Mouse (Mus musculus) layer of hippocampus, adult 2 months (tissue): ENCODE measurements at regions not wholly inside any gene's neighbourhood (a gene's known extent, or its start where the extent isn't known, plus 50 kb on each side); places are given as distances from the start of the nearest gene placed in this dataset.

Experiments
- DNase-seq, 2 experiments: peaks; one replicate each; pipeline ENCODE4 v3.0.0; 2022; ENCODE audit warnings: low spot score in 2 of 2
- H3K27ac ChIP-seq: fragments of 200-600 bp; 2 replicates; pipeline ENCODE4 v1.8.1; 2022
- H3K4me3 ChIP-seq: fragments of 200-600 bp; 2 replicates; pipeline ENCODE4 v1.8.1; 2022; ENCODE audit warnings: mild to moderate bottlenecking
- CTCF ChIP-seq: fragments of 200-600 bp; conservative IDR thresholded peaks from 2 replicates; pipeline ENCODE4 v1.8.1; 2022; ENCODE audit warnings: antibody characterized with exemption, mild to moderate bottlenecking, moderate library complexity

- no peak overlapping the region for H3K4me3 ChIP-seq
- H3K27ac ChIP-seq = no peak overlapping the region
- peak; percentile 69 for TF ChIP-seq CTCF
- DNase-seq = no peak
Measured at GRCm38 (mm10) chr6:33117877-33118276, 57.8 kb upstream of the Chchd3 start.

GRCm38 (mm10) chr6:33120581-33120980 is 60.5 kb upstream of the Chchd3 start:
- Histone ChIP-seq H3K27ac (no peak overlapping the region), H3K4me3 (no peak overlapping the region)
- DNase-seq = no peak
- no peak for TF ChIP-seq CTCF

GRCm38 (mm10) chr6:33126574-33126973 is 66.5 kb upstream of the Chchd3 start:
- H3K4me3 ChIP-seq = no peak overlapping the region
- peak in 1 of 2 experiments; percentile 40 for DNase-seq
- no peak overlapping the region for H3K27ac ChIP-seq
- TF ChIP-seq CTCF = peak; percentile 87

- Histone ChIP-seq H3K27ac (no peak overlapping the region), H3K4me3 (no peak overlapping the region)
- no peak for DNase-seq
- TF ChIP-seq CTCF = no peak
Measured at GRCm38 (mm10) chr6:33136906-33137305, 76.8 kb upstream of the Chchd3 start.

GRCm38 (mm10) chr6:33137823-33138222 is 77.8 kb upstream of the Chchd3 start:
- H3K27ac ChIP-seq = no peak overlapping the region
- no peak for TF ChIP-seq CTCF

GRCm38 (mm10) chr6:33166479-33166878 is 82.4 kb upstream of the Exoc4 start:
- H3K4me3 ChIP-seq = no peak overlapping the region
- no peak for TF ChIP-seq CTCF
- no peak for DNase-seq
- no peak overlapping the region for H3K27ac ChIP-seq

More at GRCm38 (mm10) chr6:33137823-33138222, 77.8 kb upstream of the Chchd3 start:
- H3K4me3 ChIP-seq = no peak overlapping the region
- no peak for DNase-seq

GRCm38 (mm10) chr6:33173606-33174005 is 75.3 kb upstream of the Exoc4 start:
- no peak for TF ChIP-seq CTCF
- DNase-seq = no peak
- Histone ChIP-seq H3K4me3 (no peak overlapping the region), H3K27ac (no peak overlapping the region)

GRCm38 (mm10) chr6:33174616-33175015 is 74.3 kb upstream of the Exoc4 start:
- Histone ChIP-seq H3K4me3 (no peak overlapping the region), H3K27ac (no peak overlapping the region)
- DNase-seq = no peak
- peak; percentile 46 for TF ChIP-seq CTCF

GRCm38 (mm10) chr6:33189521-33190246 is 59.2 kb upstream of the Exoc4 start:
- TF ChIP-seq CTCF = no peak
- no peak for DNase-seq
- H3K4me3 ChIP-seq = no peak overlapping the region
- no peak overlapping the region for H3K27ac ChIP-seq

- no peak for DNase-seq
- TF ChIP-seq CTCF = no peak
- no peak overlapping the region for H3K4me3 ChIP-seq
- H3K27ac ChIP-seq = no peak overlapping the region
Measured at GRCm38 (mm10) chr6:33193823-33194222, 55.1 kb upstream of the Exoc4 start.
